Mouse (Mus musculus): ENCODE measurements around the gene Heatr9. TPM values are rescaled to one million over a fixed set of nuclear protein-coding genes. Genes with fewer than 3 reads are reported as not detected.

Heatr9 gene
- total and polyA plus RNA-seq, 3 experiments: not detected

GRCm38 (mm10) chr11:83566617-83567016, 44.6 kb upstream of the Heatr9 start:
- ATAC-seq (ENCODE audit: extremely low read depth, insufficient number of reproducible peaks, low FRiP score, poor library complexity, severe bottlenecking) (no peak), DNase-seq (ENCODE audit: low spot score) (no peak)
- Histone ChIP-seq H3K4me1 (ENCODE audit: insufficient read depth, low read depth, low read length) (peaks cover 17% of the 10 kb centered on the region), H3K4me3 (ENCODE audit: low read depth, low read length) (no peak overlapping the region), H3K9me3 (replicated peaks) (no peaks in the 10 kb centered on the region), H3K36me3 (replicated peaks) (no peaks in the 10 kb centered on the region), H3K27me3 (ENCODE audit: insufficient read depth, low read length) (peaks cover 6% of the 10 kb centered on the region; the same call in 1 of the 2 replicates)
- no peak for TF ChIP-seq TAL1 (conservative IDR thresholded peaks at IDR 0.05; ENCODE audit: low read depth, low read length)
- no peak for TF ChIP-seq POLR2AphosphoS5 (IDR thresholded peaks at IDR 0.05; ENCODE audit: insufficient replicate concordance, low read depth, low read length)
- TF ChIP-seq GATA1 (IDR thresholded peaks at IDR 0.05; ENCODE audit: borderline replicate concordance, low read length): no peak
- TF ChIP-seq GATA2 (IDR thresholded peaks at IDR 0.05; ENCODE audit: borderline replicate concordance, low read depth, low read length): no peak
- TF ChIP-seq CTCF (IDR thresholded peaks at IDR 0.05; ENCODE audit: low read depth, low read length): no peak

DNA sequence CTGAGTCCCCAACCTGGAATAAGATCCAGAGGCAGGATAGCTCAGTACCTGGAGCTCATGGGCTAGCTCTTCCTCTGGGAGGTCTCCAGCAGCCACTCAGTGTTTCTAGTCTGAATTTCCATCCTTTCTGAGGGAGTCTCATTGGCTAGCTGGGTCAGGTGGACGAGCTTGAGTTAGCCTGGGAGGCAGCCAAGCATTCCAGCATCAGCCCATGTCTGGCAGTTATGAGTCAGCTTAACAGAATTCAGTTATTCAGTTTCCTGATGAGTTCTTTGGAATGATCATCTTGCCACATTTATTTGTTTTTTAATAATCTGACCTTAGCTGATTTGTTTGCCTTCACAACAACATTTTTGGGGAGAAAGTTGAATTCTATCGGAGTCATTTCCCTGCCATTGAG, 41.8 kb upstream of the Heatr9 start:
- ATAC-seq (ENCODE audit: extremely low read depth, insufficient number of reproducible peaks, low FRiP score, poor library complexity, severe bottlenecking) (no peak), DNase-seq (ENCODE audit: low spot score) (no peak)
- peaks cover 2% of the 10 kb centered on the region for H3K4me1 ChIP-seq (ENCODE audit: insufficient read depth, low read depth, low read length)
- TF ChIP-seq GATA2 (IDR thresholded peaks at IDR 0.05; ENCODE audit: borderline replicate concordance, low read depth, low read length) (no peak), POLR2AphosphoS5 (IDR thresholded peaks at IDR 0.05; ENCODE audit: insufficient replicate concordance, low read depth, low read length) (no peak), TAL1 (conservative IDR thresholded peaks at IDR 0.05; ENCODE audit: low read depth, low read length) (no peak), GATA1 (IDR thresholded peaks at IDR 0.05; ENCODE audit: borderline replicate concordance, low read length) (no peak), CTCF (IDR thresholded peaks at IDR 0.05; ENCODE audit: low read depth, low read length) (no peak)
- H3K36me3 ChIP-seq (replicated peaks): no peaks in the 10 kb centered on the region
- H3K27me3 ChIP-seq (ENCODE audit: insufficient read depth, low read length): peaks cover 4% of the 10 kb centered on the region; the same call in 1 of the 2 replicates
- no peak overlapping the region for H3K4me3 ChIP-seq (ENCODE audit: low read depth, low read length)
- no peaks in the 10 kb centered on the region for H3K9me3 ChIP-seq (replicated peaks)

DNA sequence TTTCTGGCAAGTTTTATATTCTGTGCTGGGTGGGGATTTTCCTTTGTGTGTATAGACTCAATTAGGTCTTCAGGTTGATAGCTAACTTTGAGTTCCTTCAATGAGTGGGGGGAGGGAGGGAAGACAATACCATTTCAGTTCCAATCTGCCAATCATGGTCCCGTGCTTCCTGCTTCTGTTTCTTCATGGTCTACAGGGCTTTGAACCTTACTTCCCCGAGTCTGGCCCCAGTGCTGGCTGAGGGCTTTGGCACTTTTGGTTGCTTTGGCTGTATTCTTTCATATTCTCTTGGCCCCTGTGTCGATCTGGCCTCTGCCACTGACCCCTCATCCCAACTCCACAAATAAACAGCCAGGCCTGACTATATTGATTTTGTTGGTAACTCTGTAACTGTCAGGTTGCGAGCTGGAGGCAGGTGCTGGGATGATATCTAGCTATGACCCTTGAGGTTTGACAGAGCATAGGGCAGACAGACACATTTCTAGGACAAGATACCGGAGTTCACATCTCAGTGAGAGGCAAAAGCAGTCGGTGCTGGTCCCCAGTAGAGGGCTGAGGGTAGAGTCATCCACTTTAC, 40.4 kb upstream of the Heatr9 start:
- Histone ChIP-seq H3K27me3 (ENCODE audit: insufficient read depth, low read length) (peaks cover 2% of the 10 kb centered on the region; the same call in 1 of the 2 replicates), H3K4me1 (ENCODE audit: insufficient read depth, low read depth, low read length) (no peaks in the 10 kb centered on the region; the same call in 1 of the 2 replicates), H3K36me3 (replicated peaks) (no peaks in the 10 kb centered on the region), H3K4me3 (ENCODE audit: low read depth, low read length) (no peak overlapping the region), H3K9me3 (replicated peaks) (no peaks in the 10 kb centered on the region)
- DNase-seq (ENCODE audit: low spot score) (no peak), ATAC-seq (ENCODE audit: extremely low read depth, insufficient number of reproducible peaks, low FRiP score, poor library complexity, severe bottlenecking) (no peak)
- no peak for TF ChIP-seq TAL1 (conservative IDR thresholded peaks at IDR 0.05; ENCODE audit: low read depth, low read length)
- TF ChIP-seq GATA2 (IDR thresholded peaks at IDR 0.05; ENCODE audit: borderline replicate concordance, low read depth, low read length): no peak
- TF ChIP-seq POLR2AphosphoS5 (IDR thresholded peaks at IDR 0.05; ENCODE audit: insufficient replicate concordance, low read depth, low read length): no peak
- TF ChIP-seq CTCF (IDR thresholded peaks at IDR 0.05; ENCODE audit: low read depth, low read length): no peak
- TF ChIP-seq GATA1 (IDR thresholded peaks at IDR 0.05; ENCODE audit: borderline replicate concordance, low read length): no peak

DNA sequence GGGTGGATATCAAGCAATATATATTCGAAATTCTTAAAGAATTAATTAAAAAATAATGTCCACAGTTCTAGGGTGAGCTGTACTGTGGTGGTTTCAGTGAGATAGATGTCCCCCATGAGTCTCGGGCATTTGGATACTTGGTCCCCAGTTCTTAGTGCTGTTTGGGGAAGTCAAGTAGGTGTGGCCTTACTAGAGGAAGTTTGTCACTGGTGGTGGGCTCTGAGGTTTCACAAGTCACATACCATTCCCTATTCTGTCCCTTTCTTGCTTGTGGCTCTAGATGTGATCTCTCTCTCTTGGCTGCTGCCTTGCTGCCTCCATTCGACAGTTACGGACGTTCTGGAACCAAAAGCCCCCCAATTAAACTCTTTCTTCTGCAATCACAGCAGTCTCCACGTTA, 38.4 kb upstream of the Heatr9 start:
- Histone ChIP-seq H3K27me3 (ENCODE audit: insufficient read depth, low read length) (no peaks in the 10 kb centered on the region), H3K36me3 (replicated peaks) (no peaks in the 10 kb centered on the region), H3K4me1 (ENCODE audit: insufficient read depth, low read depth, low read length) (peaks cover 10% of the 10 kb centered on the region; the same call in 1 of the 2 replicates), H3K9me3 (replicated peaks) (no peaks in the 10 kb centered on the region), H3K4me3 (ENCODE audit: low read depth, low read length) (no peak overlapping the region)
- TF ChIP-seq CTCF (IDR thresholded peaks at IDR 0.05; ENCODE audit: low read depth, low read length) (no peak), GATA1 (IDR thresholded peaks at IDR 0.05; ENCODE audit: borderline replicate concordance, low read length) (no peak), POLR2AphosphoS5 (IDR thresholded peaks at IDR 0.05; ENCODE audit: insufficient replicate concordance, low read depth, low read length) (no peak), GATA2 (IDR thresholded peaks at IDR 0.05; ENCODE audit: borderline replicate concordance, low read depth, low read length) (no peak), TAL1 (conservative IDR thresholded peaks at IDR 0.05; ENCODE audit: low read depth, low read length) (no peak)
- no peak for ATAC-seq (ENCODE audit: extremely low read depth, insufficient number of reproducible peaks, low FRiP score, poor library complexity, severe bottlenecking)
- no peak for DNase-seq (ENCODE audit: low spot score)

DNA sequence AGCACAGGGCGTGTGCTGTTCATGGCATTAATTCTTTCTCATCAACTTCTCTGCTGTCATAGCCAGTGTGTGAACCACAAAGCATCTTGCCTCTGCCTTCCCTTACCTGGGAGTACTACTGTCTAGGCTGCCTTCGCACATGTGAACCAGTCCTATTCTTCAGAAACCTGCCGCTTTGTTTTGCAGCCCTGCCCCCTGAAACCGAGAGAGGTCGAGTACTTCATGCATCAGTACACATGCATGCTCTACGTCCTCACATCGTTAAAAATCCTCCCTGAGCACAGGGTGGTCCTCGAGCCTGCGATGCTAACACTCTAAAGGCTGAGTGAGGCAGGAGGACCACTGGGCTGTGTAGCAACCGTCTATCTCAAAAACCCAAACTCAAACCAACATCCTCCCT, 35.1 kb upstream of the Heatr9 start:
- Histone ChIP-seq H3K36me3 (replicated peaks) (no peaks in the 10 kb centered on the region), H3K4me3 (ENCODE audit: low read depth, low read length) (no peak overlapping the region), H3K27me3 (ENCODE audit: insufficient read depth, low read length) (no peaks in the 10 kb centered on the region), H3K9me3 (replicated peaks) (no peaks in the 10 kb centered on the region), H3K4me1 (ENCODE audit: insufficient read depth, low read depth, low read length) (peaks cover 10% of the 10 kb centered on the region; the same call in 1 of the 2 replicates)
- ATAC-seq (ENCODE audit: extremely low read depth, insufficient number of reproducible peaks, low FRiP score, poor library complexity, severe bottlenecking) (no peak), DNase-seq (ENCODE audit: low spot score) (no peak)
- TF ChIP-seq POLR2AphosphoS5 (IDR thresholded peaks at IDR 0.05; ENCODE audit: insufficient replicate concordance, low read depth, low read length): no peak
- TF ChIP-seq CTCF (IDR thresholded peaks at IDR 0.05; ENCODE audit: low read depth, low read length): no peak
- no peak for TF ChIP-seq GATA2 (IDR thresholded peaks at IDR 0.05; ENCODE audit: borderline replicate concordance, low read depth, low read length)
- no peak for TF ChIP-seq GATA1 (IDR thresholded peaks at IDR 0.05; ENCODE audit: borderline replicate concordance, low read length)
- TF ChIP-seq TAL1 (conservative IDR thresholded peaks at IDR 0.05; ENCODE audit: low read depth, low read length): no peak

GRCm38 (mm10) chr11:83556085-83556781, 34.3 kb upstream of the Heatr9 start:
- H3K4me1 ChIP-seq (ENCODE audit: insufficient read depth, low read depth, low read length): peaks cover 10% of the 10 kb centered on the region; the same call in 1 of the 2 replicates
- H3K27me3 ChIP-seq (ENCODE audit: insufficient read depth, low read length): no peaks in the 10 kb centered on the region
- H3K4me3 ChIP-seq (ENCODE audit: low read depth, low read length): no peak overlapping the region
- no peak; the same call in 1 of the 2 replicates for ATAC-seq (ENCODE audit: extremely low read depth, insufficient number of reproducible peaks, low FRiP score, poor library complexity, severe bottlenecking)
- TF ChIP-seq GATA1 (IDR thresholded peaks at IDR 0.05; ENCODE audit: borderline replicate concordance, low read length): no peak
- peak; percentile 38; the same call in 1 of the 2 replicates for TF ChIP-seq CTCF (IDR thresholded peaks at IDR 0.05; ENCODE audit: low read depth, low read length)
- H3K9me3 ChIP-seq (replicated peaks): no peaks in the 10 kb centered on the region
- DNase-seq (ENCODE audit: low spot score): peak; percentile 10
- no peaks in the 10 kb centered on the region for H3K36me3 ChIP-seq (replicated peaks)

Measured in G1E (cell line).